Mouse (Mus musculus) natural killer cell, adult 2 months (primary cell): ENCODE data around the gene Trim24.
A peak's percentile ranks its signal among the peaks of the same experiment; 100 is the strongest.

Experiments used
- DNase-seq, 2 experiments: peaks; one replicate each; pipeline ENCODE4 v3.0.0; 2022; ENCODE audit warnings: low spot score in 2 of 2

The Trim24 gene

GRCm38 (mm10) chr6:37863961-37864730 is 6.5 kb upstream of the Trim24 start:
- DNase-seq: no peak

- peak; percentile 42 to 62 for DNase-seq
These were observed 683 bp downstream of the Trim24 start for GRCm38 (mm10) chr6:37871137-37871851.

- DNase-seq: peak in 1 of 2 experiments; percentile 5
These were observed 2.2 kb downstream of the Trim24 start for GRCm38 (mm10) chr6:37872861-37873260.

GRCm38 (mm10) chr6:37873731-37874130 is 3.1 kb downstream of the Trim24 start:
- no peak for DNase-seq

- no peak for DNase-seq
These were observed 7.6 kb downstream of the Trim24 start for GRCm38 (mm10) chr6:37878206-37878605.

GRCm38 (mm10) chr6:37880586-37880985 is 10.0 kb downstream of the Trim24 start:
- DNase-seq: no peak

- DNase-seq: no peak
These were observed 23.0 kb downstream of the Trim24 start for GRCm38 (mm10) chr6:37893586-37893985.

- peak in 1 of 2 experiments; percentile 66 for DNase-seq
These were observed 25.2 kb downstream of the Trim24 start for GRCm38 (mm10) chr6:37895646-37896435.

- no peak for DNase-seq
These were observed 29.6 kb downstream of the Trim24 start for GRCm38 (mm10) chr6:37900221-37900620.

- DNase-seq: no peak
These were observed 31.2 kb downstream of the Trim24 start for GRCm38 (mm10) chr6:37901791-37902190.

GRCm38 (mm10) chr6:37903810-37904209 is 33.2 kb downstream of the Trim24 start:
- no peak for DNase-seq

GRCm38 (mm10) chr6:37913525-37913924 is 42.9 kb downstream of the Trim24 start:
- no peak for DNase-seq

GRCm38 (mm10) chr6:37925104-37925503 is 54.5 kb downstream of the Trim24 start:
- DNase-seq: no peak

- no peak for DNase-seq
These were observed 56.1 kb downstream of the Trim24 start for GRCm38 (mm10) chr6:37926751-37927150.

GRCm38 (mm10) chr6:37936498-37936897 is 65.9 kb downstream of the Trim24 start:
- no peak for DNase-seq

GRCm38 (mm10) chr6:37951306-37951705 is 80.7 kb downstream of the Trim24 start:
- no peak for DNase-seq

GRCm38 (mm10) chr6:37967386-37967785 is 96.8 kb downstream of the Trim24 start:
- no peak for DNase-seq

- DNase-seq: peak; percentile 28 to 51
These were observed 136.8 kb downstream of the Trim24 start for GRCm38 (mm10) chr6:38007459-38007858.

GRCm38 (mm10) chr6:38012829-38013228 is 142.2 kb downstream of the Trim24 start:
- no peak for DNase-seq
